Mouse (Mus musculus): ENCODE results near the gene Rasl11a. TPM values are rescaled to one million over a fixed set of nuclear protein-coding genes. Genes with fewer than 3 reads are reported as not detected.

Gene Rasl11a
- polyA plus RNA-seq, 2 experiments: 7.8 to 8.4 TPM

GRCm38 (mm10) chr5:146856106-146856505 is 11.2 kb downstream of the Rasl11a start:
- no peak for ATAC-seq (ENCODE audit: low FRiP score, low read depth)
- H3K36me3 ChIP-seq (ENCODE audit: control insufficient read depth, insufficient read depth, low read length): no peaks in the 10 kb centered on the region
- 91% methylated on average over 3 of the region's 3 CpGs for WGBS

GRCm38 (mm10) chr5:146857620-146858019 is 12.7 kb downstream of the Rasl11a start:
- WGBS: 78% methylated on average over 8 of the region's 8 CpGs
- no peak for ATAC-seq (ENCODE audit: low FRiP score, low read depth)
- no peaks in the 10 kb centered on the region for H3K27me3 ChIP-seq (ENCODE audit: control insufficient read depth, insufficient read depth, low read length)
- DNase-seq (ENCODE audit: low spot score): no peak
- no peak overlapping the region for H3K9ac ChIP-seq (ENCODE audit: low read depth, low read length, severe bottlenecking)
- H3K4me3 ChIP-seq (replicated peaks; ENCODE audit: low read length): no peak overlapping the region
- H3K27ac ChIP-seq (replicated peaks; ENCODE audit: low read depth, low read length): no peak overlapping the region
- no peaks in the 10 kb centered on the region for H3K9me3 ChIP-seq (ENCODE audit: control insufficient read depth, low read length)
- TF ChIP-seq POLR2A (IDR thresholded peaks at IDR 0.05; ENCODE audit: borderline replicate concordance, extremely low read depth, insufficient read depth, insufficient read length): no peak
- H3K4me1 ChIP-seq (ENCODE audit: control insufficient read depth, insufficient read depth, low read length): no peaks in the 10 kb centered on the region
- no peak overlapping the region for H3K4me2 ChIP-seq (replicated peaks; ENCODE audit: low read depth, low read length, severe bottlenecking)
- H3K36me3 ChIP-seq (ENCODE audit: control insufficient read depth, insufficient read depth, low read length): no peaks in the 10 kb centered on the region

More at GRCm38 (mm10) chr5:146856106-146856505, 11.2 kb downstream of the Rasl11a start:
- no peak for TF ChIP-seq POLR2A (IDR thresholded peaks at IDR 0.05; ENCODE audit: borderline replicate concordance, extremely low read depth, insufficient read depth, insufficient read length)
- Histone ChIP-seq H3K4me3 (replicated peaks; ENCODE audit: low read length) (no peak overlapping the region), H3K4me2 (replicated peaks; ENCODE audit: low read depth, low read length, severe bottlenecking) (no peak overlapping the region), H3K27ac (replicated peaks; ENCODE audit: low read depth, low read length) (no peak overlapping the region), H3K9me3 (ENCODE audit: control insufficient read depth, low read length) (no peaks in the 10 kb centered on the region), H3K27me3 (ENCODE audit: control insufficient read depth, insufficient read depth, low read length) (no peaks in the 10 kb centered on the region), H3K4me1 (ENCODE audit: control insufficient read depth, insufficient read depth, low read length) (no peaks in the 10 kb centered on the region), H3K9ac (ENCODE audit: low read depth, low read length, severe bottlenecking) (no peak overlapping the region)
- no peak for DNase-seq (ENCODE audit: low spot score)

GRCm38 (mm10) chr5:146858772-146859171 is 13.9 kb downstream of the Rasl11a start:
- Histone ChIP-seq H3K9ac (ENCODE audit: low read depth, low read length, severe bottlenecking) (no peak overlapping the region), H3K36me3 (ENCODE audit: control insufficient read depth, insufficient read depth, low read length) (no peaks in the 10 kb centered on the region), H3K4me2 (replicated peaks; ENCODE audit: low read depth, low read length, severe bottlenecking) (no peak overlapping the region), H3K4me1 (ENCODE audit: control insufficient read depth, insufficient read depth, low read length) (no peaks in the 10 kb centered on the region), H3K27me3 (ENCODE audit: control insufficient read depth, insufficient read depth, low read length) (no peaks in the 10 kb centered on the region), H3K27ac (replicated peaks; ENCODE audit: low read depth, low read length) (no peak overlapping the region), H3K4me3 (replicated peaks; ENCODE audit: low read length) (no peak overlapping the region), H3K9me3 (ENCODE audit: control insufficient read depth, low read length) (no peaks in the 10 kb centered on the region)
- no peak for TF ChIP-seq POLR2A (IDR thresholded peaks at IDR 0.05; ENCODE audit: borderline replicate concordance, extremely low read depth, insufficient read depth, insufficient read length)
- WGBS: 93% methylated on average over 9 of the region's 9 CpGs
- DNase-seq (ENCODE audit: low spot score): no peak
- ATAC-seq (ENCODE audit: low FRiP score, low read depth): no peak

- Histone ChIP-seq H3K4me2 (replicated peaks; ENCODE audit: low read depth, low read length, severe bottlenecking) (no peak overlapping the region), H3K9ac (ENCODE audit: low read depth, low read length, severe bottlenecking) (no peak overlapping the region), H3K9me3 (ENCODE audit: control insufficient read depth, low read length) (no peaks in the 10 kb centered on the region), H3K4me3 (replicated peaks; ENCODE audit: low read length) (no peak overlapping the region), H3K36me3 (ENCODE audit: control insufficient read depth, insufficient read depth, low read length) (no peaks in the 10 kb centered on the region), H3K27me3 (ENCODE audit: control insufficient read depth, insufficient read depth, low read length) (no peaks in the 10 kb centered on the region), H3K27ac (replicated peaks; ENCODE audit: low read depth, low read length) (no peak overlapping the region), H3K4me1 (ENCODE audit: control insufficient read depth, insufficient read depth, low read length) (no peaks in the 10 kb centered on the region)
- no peak for ATAC-seq (ENCODE audit: low FRiP score, low read depth)
- 76% methylated on average over 8 of the region's 8 CpGs for WGBS
- no peak for TF ChIP-seq POLR2A (IDR thresholded peaks at IDR 0.05; ENCODE audit: borderline replicate concordance, extremely low read depth, insufficient read depth, insufficient read length)
- DNase-seq (ENCODE audit: low spot score): no peak
These were observed 14.4 kb downstream of the Rasl11a start for GRCm38 (mm10) chr5:146859246-146859645.

GRCm38 (mm10) chr5:146860222-146860998 is 15.5 kb downstream of the Rasl11a start:
- Histone ChIP-seq H3K27me3 (ENCODE audit: control insufficient read depth, insufficient read depth, low read length) (no peaks in the 10 kb centered on the region), H3K27ac (replicated peaks; ENCODE audit: low read depth, low read length) (no peak overlapping the region), H3K4me2 (replicated peaks; ENCODE audit: low read depth, low read length, severe bottlenecking) (no peak overlapping the region), H3K36me3 (ENCODE audit: control insufficient read depth, insufficient read depth, low read length) (no peaks in the 10 kb centered on the region), H3K9me3 (ENCODE audit: control insufficient read depth, low read length) (no peaks in the 10 kb centered on the region), H3K9ac (ENCODE audit: low read depth, low read length, severe bottlenecking) (no peak overlapping the region), H3K4me1 (ENCODE audit: control insufficient read depth, insufficient read depth, low read length) (no peaks in the 10 kb centered on the region), H3K4me3 (replicated peaks; ENCODE audit: low read length) (no peak overlapping the region)
- TF ChIP-seq POLR2A (IDR thresholded peaks at IDR 0.05; ENCODE audit: borderline replicate concordance, extremely low read depth, insufficient read depth, insufficient read length): no peak
- ATAC-seq (ENCODE audit: low FRiP score, low read depth): no peak
- DNase-seq (ENCODE audit: low spot score): no peak
- 79% methylated on average over 18 of the region's 18 CpGs for WGBS
